Mouse (Mus musculus) ES-E14 (cell line): ENCODE measurements around the gene Gm3448. TPM values are rescaled to one million over a fixed set of nuclear protein-coding genes. Genes with fewer than 3 reads are reported as not detected.

Experiments used
- DNase-seq: peaks from one replicate; pipeline ENCODE4 v3.0.0-alpha.2; 2013; ENCODE audit warnings: low read depth, low spot score
- H3K27ac ChIP-seq: 2 replicates; pipeline ENCODE4 v1.5.1; 2012; ENCODE audit warnings: low read depth, mild to moderate bottlenecking, low read length, moderate library complexity, mixed read lengths; ENCODE audit not compliant: poor library complexity, insufficient read depth, severe bottlenecking
- H3K36me3 ChIP-seq: 2 replicates; pipeline ENCODE4 v1.6.1; 2012; ENCODE audit warnings: mild to moderate bottlenecking, low read length, moderate library complexity, mixed read lengths; ENCODE audit not compliant: control insufficient read depth, poor library complexity, insufficient read depth, severe bottlenecking
- H3K4me1 ChIP-seq, 2 experiments: fragments of 150-350 bp in 1 of 2; sonication (generic) in 1 of 2; 2 replicates each; pipeline ENCODE4 v1.6.1; 2012; ENCODE audit warnings: low read length in 2 of 2, mild to moderate bottlenecking in 1 of 2, mixed read lengths in 1 of 2; ENCODE audit not compliant: control insufficient read depth in 2 of 2, insufficient read depth in 2 of 2, poor library complexity in 1 of 2
- H3K4me3 ChIP-seq, 2 experiments: fragments of 150-350 bp in 1 of 2; sonication (generic) in 1 of 2; 2 replicates each; pipeline ENCODE4 v1.5.1; 2012; ENCODE audit warnings: low read length in 2 of 2, low read depth in 1 of 2, mild to moderate bottlenecking in 1 of 2, mixed read lengths in 1 of 2; ENCODE audit not compliant: insufficient read depth in 1 of 2, poor library complexity in 1 of 2, severe bottlenecking in 1 of 2
- H3K9ac ChIP-seq: 2 replicates; pipeline ENCODE4 v1.6.1; 2012; ENCODE audit warnings: low read depth, mild to moderate bottlenecking, low read length, mixed read lengths; ENCODE audit not compliant: poor library complexity, insufficient read depth, severe bottlenecking
- H3K9me3 ChIP-seq: fragments of 150-350 bp; sonication (generic); 2 replicates; pipeline ENCODE4 v1.6.1; 2012; ENCODE audit warnings: low read depth, mild to moderate bottlenecking, low read length; ENCODE audit not compliant: control insufficient read depth, insufficient read depth
- CHD2 ChIP-seq: IDR thresholded peaks from 2 replicates; pipeline ENCODE4 v1.6.1; 2014; ENCODE audit warnings: mild to moderate bottlenecking, low read depth, low read length, inconsistent platforms
- HCFC1 ChIP-seq: IDR thresholded peaks from 2 replicates; pipeline ENCODE4 v1.6.1; 2012; ENCODE audit warnings: low read length, inconsistent platforms, borderline replicate concordance; ENCODE audit not compliant: insufficient read depth
- MAFK ChIP-seq: IDR thresholded peaks from 2 replicates; pipeline ENCODE4 v1.6.1; 2014; ENCODE audit warnings: mild to moderate bottlenecking, low read depth, low read length, inconsistent platforms; ENCODE audit not compliant: insufficient read depth
- ZC3H11A ChIP-seq: IDR thresholded peaks from 2 replicates; pipeline ENCODE4 v1.6.1; 2012; ENCODE audit warnings: low read depth, mild to moderate bottlenecking, inconsistent platforms, low read length, borderline replicate concordance
- ZNF384 ChIP-seq: IDR thresholded peaks from 2 replicates; pipeline ENCODE4 v1.6.1; 2012; ENCODE audit warnings: low read depth, low read length, inconsistent platforms
- in situ Hi-C, 2 experiments: fragments of 600-800 bp; cut with MboI; formaldehyde crosslinking; loops; one replicate each; pipeline ENCODE4 v1.15.1; 2025; ENCODE audit warnings: low sequenced_read_pairs in 2 of 2, inconsistent platforms in 1 of 2; ENCODE audit not compliant: unreplicated experiment in 2 of 2
- total RNA-seq: library from RNA; depleted of rRNA; stranded (reverse); fragments of 300-350 nt; gene quantifications from 2 replicates; pipeline ENCODE4 v1.2.3, GENCODE M21; 2012

Gene Gm3448
- total RNA-seq, 1 experiment = 17.7 TPM

GRCm38 (mm10) chr17:15077536-15077935, 36.2 kb upstream of the Gm3448 start:
- Histone ChIP-seq H3K4me1 (peaks cover 0 to 7% of the 10 kb centered on the region in 2 experiments; a peak in 1 of 4 replicates), H3K9me3 (no peaks in the 10 kb centered on the region), H3K36me3 (no peaks in the 10 kb centered on the region), H3K27ac (no peak overlapping the region), H3K4me3 (no peak overlapping the region), H3K9ac (no peak overlapping the region)
- in situ Hi-C loops = no loop called here
- DNase-seq = no peak
- TF ChIP-seq ZC3H11A (no peak), ZNF384 (no peak), MAFK (no peak), CHD2 (no peak), HCFC1 (no peak)

GRCm38 (mm10) chr17:15075033-15075432, 33.7 kb upstream of the Gm3448 start:
- Histone ChIP-seq H3K9me3 (no peaks in the 10 kb centered on the region), H3K9ac (no peak overlapping the region), H3K4me1 (peaks cover 0 to 7% of the 10 kb centered on the region in 2 experiments; a peak in 1 of 4 replicates), H3K4me3 (no peak overlapping the region), H3K27ac (no peak overlapping the region), H3K36me3 (no peaks in the 10 kb centered on the region)
- DNase-seq = no peak
- TF ChIP-seq ZC3H11A = no peak
- TF ChIP-seq MAFK = no peak
- TF ChIP-seq HCFC1 = no peak
- no peak for TF ChIP-seq ZNF384
- no peak for TF ChIP-seq CHD2
- in situ Hi-C loops = no loop called here

GRCm38 (mm10) chr17:15072211-15072610, 30.9 kb upstream of the Gm3448 start:
- no peak for DNase-seq
- Histone ChIP-seq H3K9ac (no peak overlapping the region), H3K9me3 (no peaks in the 10 kb centered on the region), H3K27ac (no peak overlapping the region), H3K4me1 (peaks cover 0 to 8% of the 10 kb centered on the region in 2 experiments; a peak in 1 of 4 replicates), H3K4me3 (no peak overlapping the region), H3K36me3 (no peaks in the 10 kb centered on the region)
- TF ChIP-seq MAFK = no peak
- no peak for TF ChIP-seq ZC3H11A
- no peak for TF ChIP-seq CHD2
- TF ChIP-seq HCFC1 = no peak
- no peak for TF ChIP-seq ZNF384
- in situ Hi-C loops = loop anchor here in 1 of 2 experiments (25.0 kb wide), 1 partner anchor 390 kb away; no protein-coding TSS in a partner anchor

- in situ Hi-C loops = loop anchor here in 1 of 2 experiments (25.0 kb wide), 1 partner anchor 393 kb away; no protein-coding TSS in a partner anchor
- Histone ChIP-seq H3K4me1 (peaks cover 0 to 5% of the 10 kb centered on the region in 2 experiments; a peak in 1 of 4 replicates), H3K27ac (no peak overlapping the region), H3K4me3 (no peak overlapping the region), H3K36me3 (no peaks in the 10 kb centered on the region), H3K9ac (no peak overlapping the region), H3K9me3 (no peaks in the 10 kb centered on the region)
- TF ChIP-seq CHD2 = no peak
- TF ChIP-seq ZNF384 = no peak
- no peak for TF ChIP-seq ZC3H11A
- TF ChIP-seq HCFC1 = no peak
- TF ChIP-seq MAFK = no peak
- no peak for DNase-seq
Observed at GRCm38 (mm10) chr17:15069124-15069523, 27.8 kb upstream of the Gm3448 start.
